Mouse (Mus musculus) cerebellum, adult 9-11 months (tissue): ENCODE measurements around the gene Prkce.

Experiments used
- DNase-seq: peaks from one replicate; pipeline ENCODE4 v3.0.0; 2022

The Prkce gene

GRCm38 (mm10) chr17:86303401-86304243 lies 136.0 kb downstream of the Prkce start:
- no peak for DNase-seq

- no peak for DNase-seq
Measured at GRCm38 (mm10) chr17:86304923-86305630, 137.5 kb downstream of the Prkce start.

GRCm38 (mm10) chr17:86306161-86306560 lies 138.6 kb downstream of the Prkce start:
- no peak for DNase-seq

GRCm38 (mm10) chr17:86313413-86314139 lies 146.0 kb downstream of the Prkce start:
- DNase-seq, result no peak

- no peak for DNase-seq
Measured at GRCm38 (mm10) chr17:86315874-86316273, 148.3 kb downstream of the Prkce start.

- DNase-seq, result no peak
Measured at GRCm38 (mm10) chr17:86316771-86317170, 149.2 kb downstream of the Prkce start.

- no peak for DNase-seq
Measured at GRCm38 (mm10) chr17:86317197-86317596, 149.6 kb downstream of the Prkce start.

- DNase-seq, result no peak
Measured at GRCm38 (mm10) chr17:86319967-86320602, 152.5 kb downstream of the Prkce start.

- DNase-seq, result no peak
Measured at GRCm38 (mm10) chr17:86322840-86323239, 155.3 kb downstream of the Prkce start.

- DNase-seq, result no peak
Measured at GRCm38 (mm10) chr17:86323310-86323709, 155.7 kb downstream of the Prkce start.

- DNase-seq, result no peak
Measured at GRCm38 (mm10) chr17:86323909-86324686, 156.5 kb downstream of the Prkce start.

- DNase-seq, result no peak
Measured at GRCm38 (mm10) chr17:86324756-86325155, 157.2 kb downstream of the Prkce start.

GRCm38 (mm10) chr17:86325317-86325716 lies 157.7 kb downstream of the Prkce start:
- no peak for DNase-seq

GRCm38 (mm10) chr17:86327958-86328357 lies 160.4 kb downstream of the Prkce start:
- DNase-seq, result no peak

- no peak for DNase-seq
Measured at GRCm38 (mm10) chr17:86329273-86330075, 161.9 kb downstream of the Prkce start.

- DNase-seq, result no peak
Measured at GRCm38 (mm10) chr17:86330076-86330955, 162.7 kb downstream of the Prkce start.

- no peak for DNase-seq
Measured at GRCm38 (mm10) chr17:86331835-86332234, 164.2 kb downstream of the Prkce start.

GRCm38 (mm10) chr17:86334990-86335389 lies 167.4 kb downstream of the Prkce start:
- no peak for DNase-seq

GRCm38 (mm10) chr17:86336652-86337073 lies 169.1 kb downstream of the Prkce start:
- no peak for DNase-seq

GRCm38 (mm10) chr17:86337076-86337475 lies 169.5 kb downstream of the Prkce start:
- DNase-seq, result no peak
